Mouse (Mus musculus): ENCODE results near the gene Olfr13. TPM values are rescaled to one million over a fixed set of nuclear protein-coding genes. Genes with fewer than 3 reads are reported as not detected.
"Not testable (repeated sequence)": the region's sequence is repeated elsewhere in the genome, so short reads cannot be mapped to it uniquely, and the experiment has no call there.

Gene Olfr13
- polyA plus RNA-seq (2012; fragmentation: generic; extraction: Trizol): not detected

GRCm38 (mm10) chr6:43171840-43172239 lies at the start of gene Olfr13:
Gene Olfr13, plus strand, starts transcription at chr6:43172140.
- Histone ChIP-seq H3K4me3 (no peak within 1 kb of the TSS), H3K79me2 (ENCODE audit: control insufficient read depth, insufficient read depth) (no peaks in the 10 kb centered on the region), H3ac (ENCODE audit: control insufficient read depth, insufficient read length) (no peak within 1 kb of the TSS), H3K27me3 (ENCODE audit: control insufficient read depth, insufficient read depth, insufficient read length) (no peaks in the 10 kb centered on the region), H3K4me2 (ENCODE audit: low read depth) (no peak within 1 kb of the TSS), H3K36me3 (ENCODE audit: control insufficient read depth, insufficient read depth) (no peaks in the 10 kb centered on the region)
- no peak for TF ChIP-seq MYOD1 (IDR thresholded peaks at IDR 0.05; ENCODE audit: control insufficient read depth in 1 of 3, insufficient read length in 2 of 3, low read depth in 2 of 3)
- TF ChIP-seq CEBPB (IDR thresholded peaks at IDR 0.05; ENCODE audit: insufficient read depth, poor library complexity, severe bottlenecking): no peak
- no peak for TF ChIP-seq POLR2A (IDR thresholded peaks at IDR 0.05; ENCODE audit: insufficient read length, low read depth)
- TF ChIP-seq USF1 (IDR thresholded peaks at IDR 0.05; ENCODE audit: low read depth): no peak
- no peak for TF ChIP-seq TCF3 (IDR thresholded peaks at IDR 0.05; ENCODE audit: insufficient read length, low read depth)
- TF ChIP-seq REST (IDR thresholded peaks at IDR 0.05; ENCODE audit: insufficient read depth, insufficient read length): no peak
- TF ChIP-seq POLR2AphosphoS2 (IDR thresholded peaks at IDR 0.05; ENCODE audit: insufficient read length, low read depth): no peak
- TF ChIP-seq SRF (IDR thresholded peaks at IDR 0.05; ENCODE audit: control insufficient read depth, insufficient read length, low read depth): no peak

- not testable (repeated sequence) for H3K36me3 ChIP-seq (ENCODE audit: control insufficient read depth, insufficient read depth); H3ac ChIP-seq (ENCODE audit: control insufficient read depth, insufficient read length); H3K27me3 ChIP-seq (ENCODE audit: control insufficient read depth, insufficient read depth, insufficient read length); H3K79me2 ChIP-seq (ENCODE audit: control insufficient read depth, insufficient read depth); H3K4me3 ChIP-seq; H3K4me2 ChIP-seq (ENCODE audit: low read depth)
Measured at GRCm38 (mm10) chr6:43146267-43146666, 25.7 kb upstream of the Olfr13 start, which contains the start of gene Olfr237-ps1. Gene Olfr237-ps1, plus strand, starts transcription at chr6:43146567.

GRCm38 (mm10) chr6:43159502-43159901 lies 12.4 kb upstream of the Olfr13 start:
- Histone ChIP-seq H3K4me3 (no peak overlapping the region), H3K79me2 (ENCODE audit: control insufficient read depth, insufficient read depth) (no peaks in the 10 kb centered on the region)
- TF ChIP-seq E2F4 (IDR thresholded peaks at IDR 0.05; ENCODE audit: insufficient read depth): no peak
- TF ChIP-seq POLR2AphosphoS2 (IDR thresholded peaks at IDR 0.05; ENCODE audit: insufficient read length, low read depth): no peak
- no peak for TF ChIP-seq POLR2A (IDR thresholded peaks at IDR 0.05; ENCODE audit: insufficient read length, low read depth)
- TF ChIP-seq TCF3 (IDR thresholded peaks at IDR 0.05; ENCODE audit: insufficient read length, low read depth): no peak
- no peak for TF ChIP-seq MYOD1 (IDR thresholded peaks at IDR 0.05; ENCODE audit: control insufficient read depth in 1 of 3, insufficient read length in 2 of 3, low read depth in 2 of 3)
- TF ChIP-seq MYOG (IDR thresholded peaks at IDR 0.05; ENCODE audit: control insufficient read depth in 1 of 3, insufficient read depth in 1 of 3, insufficient read length in 2 of 3, low read depth in 2 of 3): no peak
- TF ChIP-seq CEBPB (IDR thresholded peaks at IDR 0.05; ENCODE audit: insufficient read depth, poor library complexity, severe bottlenecking): no peak
- no peak for TF ChIP-seq MAX (IDR thresholded peaks at IDR 0.05; ENCODE audit: low read depth)
- no peak for TF ChIP-seq USF1 (IDR thresholded peaks at IDR 0.05; ENCODE audit: low read depth)
- no peak for TF ChIP-seq TCF12 (IDR thresholded peaks at IDR 0.05; ENCODE audit: insufficient read depth, poor library complexity, severe bottlenecking)
- no peak for TF ChIP-seq SRF (IDR thresholded peaks at IDR 0.05; ENCODE audit: control insufficient read depth, insufficient read length, low read depth)
- no peak for TF ChIP-seq REST (IDR thresholded peaks at IDR 0.05; ENCODE audit: insufficient read depth, insufficient read length)

GRCm38 (mm10) chr6:43162982-43163381 lies 9.0 kb upstream of the Olfr13 start, which contains the start of gene Olfr437:
Gene Olfr437, plus strand, starts transcription at chr6:43163282.
- H3K4me3 ChIP-seq: no peak within 1 kb of the TSS
- no peak within 1 kb of the TSS for H3K4me2 ChIP-seq (ENCODE audit: low read depth)
- H3K27me3 ChIP-seq (ENCODE audit: control insufficient read depth, insufficient read depth, insufficient read length): no peaks in the 10 kb centered on the region
- TF ChIP-seq MAX (IDR thresholded peaks at IDR 0.05; ENCODE audit: low read depth) (no peak), CEBPB (IDR thresholded peaks at IDR 0.05; ENCODE audit: insufficient read depth, poor library complexity, severe bottlenecking) (no peak)
- H3ac ChIP-seq (ENCODE audit: control insufficient read depth, insufficient read length): no peak within 1 kb of the TSS
- H3K36me3 ChIP-seq (ENCODE audit: control insufficient read depth, insufficient read depth): no peaks in the 10 kb centered on the region
- no peaks in the 10 kb centered on the region for H3K79me2 ChIP-seq (ENCODE audit: control insufficient read depth, insufficient read depth)

More at GRCm38 (mm10) chr6:43159502-43159901, 12.4 kb upstream of the Olfr13 start:
- H3K27me3 ChIP-seq (ENCODE audit: control insufficient read depth, insufficient read depth, insufficient read length): no peaks in the 10 kb centered on the region
- no peaks in the 10 kb centered on the region for H3K36me3 ChIP-seq (ENCODE audit: control insufficient read depth, insufficient read depth)
- no peak overlapping the region for H3ac ChIP-seq (ENCODE audit: control insufficient read depth, insufficient read length)
- no peak overlapping the region for H3K4me2 ChIP-seq (ENCODE audit: low read depth)

GRCm38 (mm10) chr6:43167246-43167645 lies 4.7 kb upstream of the Olfr13 start:
- no peak overlapping the region for H3K4me3 ChIP-seq
- H3K27me3 ChIP-seq (ENCODE audit: control insufficient read depth, insufficient read depth, insufficient read length): no peaks in the 10 kb centered on the region
- no peak overlapping the region for H3ac ChIP-seq (ENCODE audit: control insufficient read depth, insufficient read length)
- TF ChIP-seq CEBPB (IDR thresholded peaks at IDR 0.05; ENCODE audit: insufficient read depth, poor library complexity, severe bottlenecking): no peak
- TF ChIP-seq POLR2A (IDR thresholded peaks at IDR 0.05; ENCODE audit: insufficient read length, low read depth): no peak
- no peak for TF ChIP-seq E2F4 (IDR thresholded peaks at IDR 0.05; ENCODE audit: insufficient read depth)
- no peak for TF ChIP-seq MYOD1 (IDR thresholded peaks at IDR 0.05; ENCODE audit: control insufficient read depth in 1 of 3, insufficient read length in 2 of 3, low read depth in 2 of 3)
- TF ChIP-seq MAX (IDR thresholded peaks at IDR 0.05; ENCODE audit: low read depth): no peak
- no peak for TF ChIP-seq POLR2AphosphoS2 (IDR thresholded peaks at IDR 0.05; ENCODE audit: insufficient read length, low read depth)
- no peak for TF ChIP-seq TCF12 (IDR thresholded peaks at IDR 0.05; ENCODE audit: insufficient read depth, poor library complexity, severe bottlenecking)
- TF ChIP-seq TCF3 (IDR thresholded peaks at IDR 0.05; ENCODE audit: insufficient read length, low read depth): no peak
- H3K36me3 ChIP-seq (ENCODE audit: control insufficient read depth, insufficient read depth): no peaks in the 10 kb centered on the region
- H3K79me2 ChIP-seq (ENCODE audit: control insufficient read depth, insufficient read depth): no peaks in the 10 kb centered on the region
- no peak overlapping the region for H3K4me2 ChIP-seq (ENCODE audit: low read depth)
